Comparison of ENCODE assay signal across 23 mouse cellular contexts in the genomic region with DNA sequence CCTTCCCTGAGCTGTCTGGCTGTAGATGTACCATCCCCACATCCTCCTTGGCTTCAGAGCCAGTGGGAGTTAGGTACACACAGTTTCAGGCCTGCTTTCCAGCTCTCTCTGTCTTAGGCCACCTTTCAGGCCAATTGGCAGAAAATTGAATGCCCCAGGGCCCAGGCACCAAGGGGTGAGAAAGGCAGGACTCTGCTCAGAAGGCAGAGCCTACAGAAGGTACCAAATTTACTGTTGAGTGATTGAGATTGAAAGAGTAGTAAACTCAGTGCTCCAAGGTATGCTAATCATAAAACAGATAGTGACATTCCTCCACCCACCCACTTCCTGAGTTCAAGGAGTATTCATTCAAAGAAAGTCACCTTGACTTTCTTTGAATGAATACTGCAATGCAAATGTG. TPM values are rescaled to one million over a fixed set of nuclear protein-coding genes. Genes with fewer than 3 reads are reported as not detected.
"Had no signal": no experiment of that assay in that cellular context is flagged by ENCODE, and none has a peak within 500 bp of the region (broad histone marks: within the 10 kb centered on the region; RNA-seq: fewer than 3 reads in every experiment).

No protein-coding gene starts in this region.

- H3K4me1 ChIP-seq: neural tube, embryonic 13.5 days had no signal

- ATAC-seq: intestine, embryonic 15.5 days; midbrain, embryonic 16.5 days had no signal

- H3K4me3 ChIP-seq: intestine, embryonic 15.5 days; kidney, embryonic 15.5 days; left cerebral cortex, adult 2 months; limb, embryonic 10.5 days; midbrain, embryonic 10.5 days; neural tube, embryonic 13.5 days had no signal

- DNase-seq: kidney, adult 2 months; kidney, postnatal 14 days; lung, embryonic 14.5 days; lung, postnatal 10 days; lung, postnatal 4 days; retina, postnatal 1 day; right cerebral cortex, postnatal 4 days; spleen, adult 18-20 months; thymus, adult 18-20 months; thymus, postnatal 14 days had no signal

- H3K27ac ChIP-seq: intestine, embryonic 15.5 days; kidney, embryonic 15.5 days; left cerebral cortex, adult 2 months; limb, embryonic 10.5 days; midbrain, embryonic 10.5 days; neural tube, embryonic 13.5 days had no signal

- H3K4me2 ChIP-seq: intestine, embryonic 15.5 days; kidney, embryonic 15.5 days; lung, embryonic 14.5 days; neural tube, embryonic 13.5 days had no signal

- H3K9me3 ChIP-seq: intestine, embryonic 15.5 days; kidney, embryonic 15.5 days; limb, embryonic 10.5 days; midbrain, embryonic 10.5 days; neural tube, embryonic 13.5 days had no signal

- H3K27me3 ChIP-seq: intestine, embryonic 15.5 days; kidney, embryonic 15.5 days; neural tube, embryonic 13.5 days had no signal

- H3K36me3 ChIP-seq: intestine, embryonic 15.5 days; limb, embryonic 10.5 days; neural tube, embryonic 13.5 days had no signal

- H3K9ac ChIP-seq: intestine, embryonic 15.5 days; kidney, embryonic 15.5 days; lung, embryonic 14.5 days; neural tube, embryonic 13.5 days had no signal

RNA-seq across cellular contexts. Expression of gene Smtnl1, which starts 13.1 kb away (rescaled TPM):
- total RNA-seq: layer of hippocampus, adult 8-10 months; layer of hippocampus, postnatal 25 days; left cerebral cortex, adult 2 months; left cerebral cortex, postnatal 14 days; megakaryocyte, adult 5-6 weeks had no signal
- polyA plus RNA-seq: large intestine, adult 2 months; midbrain, embryonic 10.5 days; midbrain, embryonic 16.5 days; neural tube, embryonic 13.5 days; stomach, embryonic 14.5 days had no signal
